Mouse (Mus musculus): ENCODE measurements around the gene Gzmn.
"Not testable (repeated sequence)": the region's sequence is repeated elsewhere in the genome, so short reads cannot be mapped to it uniquely, and the experiment has no call there.

DNA sequence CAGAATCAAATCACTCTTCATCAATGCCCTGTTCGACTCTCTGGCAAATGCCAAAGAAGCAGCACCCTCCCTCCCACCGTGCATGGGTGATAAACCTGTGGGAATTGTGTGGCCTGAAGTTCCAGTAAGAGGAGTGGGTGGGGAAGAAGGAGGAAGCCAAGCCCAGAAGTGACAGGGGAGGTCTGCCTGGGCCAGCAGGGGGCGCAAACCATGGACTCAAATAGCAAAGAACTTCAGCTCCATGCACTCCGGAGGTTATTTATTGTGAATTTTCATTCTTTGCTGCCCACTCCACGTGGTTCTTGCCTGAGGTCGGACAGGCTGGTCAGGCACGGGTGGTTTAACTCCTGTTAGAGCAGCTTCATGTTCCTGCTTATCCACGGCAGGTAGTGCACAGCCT is 3.3 kb upstream of the Gzmn start:
- not testable (repeated sequence) for TF ChIP-seq POLR2A (IDR thresholded peaks at IDR 0.05; ENCODE audit: control insufficient read depth, extremely low read depth, insufficient read depth, low read length, poor library complexity)
- TF ChIP-seq CTCF (IDR thresholded peaks at IDR 0.05; ENCODE audit: borderline replicate concordance, control insufficient read depth, extremely low read depth, insufficient read depth, low read length, poor library complexity): peak; percentile 65; the same call in 1 of the 2 replicates
